Mouse (Mus musculus) forebrain, postnatal 0 days (tissue): Measurements from ENCODE around the gene Ddx3y. TPM values are rescaled to one million over a fixed set of nuclear protein-coding genes. Genes with fewer than 3 reads are reported as not detected.

Experiments
- ATAC-seq: fragments of 200-750 bp; cut with Nextera tagmentation; 2 replicates; pipeline ENCODE4 v1.8.0; 2017; ENCODE audit warnings: mild to moderate bottlenecking, moderate library complexity
- DNase-seq: peaks from one replicate; pipeline ENCODE4 v3.0.0-alpha.2; 2015
- H3K27ac ChIP-seq: fragments of 300-500 bp; sonication (generic); 2 replicates; pipeline ENCODE4 v1.5.1; 2014; ENCODE audit warnings: low read depth, mild to moderate bottlenecking, antibody characterized with exemption, low read length, moderate library complexity, mixed read lengths
- H3K27me3 ChIP-seq: fragments of 300-500 bp; sonication (generic); 2 replicates; pipeline ENCODE4 v1.6.1; 2014; ENCODE audit warnings: mild to moderate bottlenecking, low read length, mixed read lengths; ENCODE audit not compliant: insufficient read depth
- H3K36me3 ChIP-seq: fragments of 300-500 bp; sonication (generic); 2 replicates; pipeline ENCODE4 v1.6.1; 2014; ENCODE audit warnings: mild to moderate bottlenecking, moderate library complexity; ENCODE audit not compliant: insufficient read depth
- H3K4me1 ChIP-seq: fragments of 300-500 bp; sonication (generic); 2 replicates; pipeline ENCODE4 v1.6.1; 2014; ENCODE audit warnings: antibody characterized with exemption; ENCODE audit not compliant: insufficient read depth
- H3K4me2 ChIP-seq: fragments of 300-500 bp; sonication (generic); 2 replicates; pipeline ENCODE4 v1.6.1; 2014; ENCODE audit warnings: low read depth, mild to moderate bottlenecking, moderate library complexity
- H3K4me3 ChIP-seq: fragments of 300-500 bp; sonication (generic); 2 replicates; pipeline ENCODE4 v1.5.1; 2014; ENCODE audit warnings: low read depth, low read length, mixed read lengths
- H3K9ac ChIP-seq: fragments of 300-500 bp; sonication (generic); 2 replicates; pipeline ENCODE4 v1.6.1; 2014; ENCODE audit warnings: mild to moderate bottlenecking
- H3K9me3 ChIP-seq: fragments of 300-500 bp; sonication (generic); 2 replicates; pipeline ENCODE4 v1.6.1; 2016; ENCODE audit warnings: low read length
- CTCF ChIP-seq: sonication (generic); IDR thresholded peaks from 2 replicates; pipeline ENCODE4 v1.5.1; 2016; ENCODE audit warnings: antibody characterized with exemption, control low read depth, low read depth
- WGBS: fragments of 180-500 bp; shearing (Covaris S2); extraction: QIAGEN DNeasy Blood & Tissue Kit; methylation state at CpG from one replicate; pipeline ENCODE4 v1.1.7; 2014; 5-methylcytosine and 5-hydroxymethylcytosine counted together
- polyA plus RNA-seq: library from polyadenylated mRNA; unstranded; fragments of >200 nt; fragmentation: Nextera tagmentation; extraction: Ambion mirVana; gene quantifications from 2 replicates; pipeline ENCODE4 v1.2.1, GENCODE M21; 2015
- total RNA-seq: library from RNA; depleted of rRNA; stranded (reverse); fragments of >200 nt; gene quantifications from 2 replicates; pipeline ENCODE4 v1.2.3, GENCODE M21; 2014; rRNA removed

Gene Ddx3y
- total and polyA plus RNA-seq, 2 experiments from 2014 or later, result 34.7 to 38.7 TPM

DNA sequence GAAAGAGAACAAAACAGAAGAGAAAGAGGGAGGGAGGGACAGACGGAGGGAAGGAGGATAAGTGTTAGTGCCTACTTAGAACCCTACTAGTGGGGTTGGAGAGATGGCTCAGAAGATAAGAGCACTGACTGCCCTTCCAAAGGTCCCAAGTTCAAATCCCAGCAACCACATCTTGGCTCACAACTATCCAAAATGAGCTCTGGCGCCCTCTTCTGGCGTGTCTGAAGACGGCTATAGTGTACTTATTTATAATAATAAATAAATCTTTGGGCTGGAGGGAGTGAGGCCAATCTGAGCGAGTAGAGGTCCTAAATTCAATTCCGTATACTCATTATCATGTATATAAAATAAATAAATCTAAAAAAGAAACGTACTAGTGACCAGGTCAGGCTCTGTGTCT, 66.4 kb downstream of the Ddx3y start:
- Histone ChIP-seq H3K9me3 (no peaks in the 10 kb centered on the region), H3K9ac (no peak overlapping the region), H3K36me3 (no peaks in the 10 kb centered on the region), H3K4me2 (no peak overlapping the region), H3K27ac (no peak overlapping the region), H3K4me1 (no peaks in the 10 kb centered on the region), H3K27me3 (no peaks in the 10 kb centered on the region), H3K4me3 (no peak overlapping the region)
- 97% methylated on average over 3 of the region's 7 CpGs for whole genome bisulfite sequencing
- no peak for DNase-seq
- no peak for ATAC-seq
- TF ChIP-seq CTCF, result no peak

Other genes starting within 250 kb of the Ddx3y start
- 21.7 and 23.4 TPM in 2 replicates for gene Uty, start 40.9 kb downstream of the Ddx3y start, total RNA-seq
- gene Uty, start 40.9 kb downstream of the Ddx3y start, polyA plus RNA-seq, result 8.1 TPM in 1 of 2 replicates, not detected in the other
- gene Usp9y, start 173.2 kb upstream of the Ddx3y start, total RNA-seq, result not detected in 2 replicates
- gene Usp9y, start 173.2 kb upstream of the Ddx3y start, polyA plus RNA-seq, result not detected in 2 replicates